Mouse (Mus musculus): ENCODE measurements around the gene Epx. TPM values are rescaled to one million over a fixed set of nuclear protein-coding genes. Genes with fewer than 3 reads are reported as not detected.

The Epx gene
- polyA plus RNA-seq (2016; fragmentation: Nextera tagmentation; extraction: Ambion mirVana) = 0.14 and 0.20 TPM in 2 replicates

GRCm38 (mm10) chr11:87875436-87875835 is at the start of gene Epx:
Gene Epx, minus strand, starts transcription at chr11:87875536.
- Histone ChIP-seq H3K9ac (no peak within 1 kb of the TSS), H3K36me3 (replicated peaks) (no peaks in the 10 kb centered on the region), H3K4me1 (no peaks in the 10 kb centered on the region), H3K9me3 (no peaks in the 10 kb centered on the region), H3K27ac (no peak within 1 kb of the TSS), H3K4me3 (replicated peaks) (no peak within 1 kb of the TSS), H3K4me2 (no peak within 1 kb of the TSS), H3K27me3 (no peaks in the 10 kb centered on the region)
- no peak for ATAC-seq (ENCODE audit: low FRiP score)
- WGBS = 88% methylated on average over 6 of the region's 6 CpGs

GRCm38 (mm10) chr11:87920966-87921365 is 45.6 kb upstream of the Epx start, which contains the start of gene Olfr464:
Gene Olfr464, minus strand, starts transcription at chr11:87920967.
- 31% methylated on average over 5 of the region's 5 CpGs for WGBS
- Histone ChIP-seq H3K9me3 (no peaks in the 10 kb centered on the region), H3K27me3 (0 out of 2 replicates have a peak, but pooled peaks cover 4% of the 10 kb centered on the region), H3K27ac (no peak within 1 kb of the TSS), H3K36me3 (replicated peaks) (no peaks in the 10 kb centered on the region), H3K4me2 (no peak within 1 kb of the TSS), H3K9ac (no peak within 1 kb of the TSS), H3K4me1 (no peaks in the 10 kb centered on the region), H3K4me3 (replicated peaks) (no peak within 1 kb of the TSS)
- no peak for ATAC-seq (ENCODE audit: low FRiP score)

GRCm38 (mm10) chr11:87920301-87920700 is 45.0 kb upstream of the Epx start:
- Histone ChIP-seq H3K4me3 (replicated peaks) (no peak overlapping the region), H3K27me3 (0 out of 2 replicates have a peak, but pooled peaks cover 4% of the 10 kb centered on the region), H3K4me2 (no peak overlapping the region), H3K9ac (no peak overlapping the region), H3K36me3 (replicated peaks) (no peaks in the 10 kb centered on the region), H3K4me1 (no peaks in the 10 kb centered on the region), H3K27ac (no peak overlapping the region), H3K9me3 (no peaks in the 10 kb centered on the region)
- ATAC-seq (ENCODE audit: low FRiP score) = no peak
- WGBS = 70% methylated on average over 2 of the region's 2 CpGs

- ATAC-seq (ENCODE audit: low FRiP score) = no peak
- 95% methylated on average over 1 of the region's 1 CpGs for WGBS
- H3K4me1 ChIP-seq = no peaks in the 10 kb centered on the region
- no peaks in the 10 kb centered on the region for H3K9me3 ChIP-seq
- H3K4me3 ChIP-seq (replicated peaks) = no peak overlapping the region
- H3K9ac ChIP-seq = no peak overlapping the region
- no peaks in the 10 kb centered on the region for H3K36me3 ChIP-seq (replicated peaks)
- H3K27me3 ChIP-seq = 0 out of 2 replicates have a peak, but pooled peaks cover 4% of the 10 kb centered on the region
- no peak overlapping the region for H3K27ac ChIP-seq
- no peak overlapping the region for H3K4me2 ChIP-seq
These were observed 40.7 kb upstream of the Epx start for GRCm38 (mm10) chr11:87916005-87916404.

GRCm38 (mm10) chr11:87904331-87904730 is 29.0 kb upstream of the Epx start:
- Histone ChIP-seq H3K27me3 (no peaks in the 10 kb centered on the region), H3K9me3 (no peaks in the 10 kb centered on the region), H3K4me3 (replicated peaks) (no peak overlapping the region), H3K36me3 (replicated peaks) (no peaks in the 10 kb centered on the region), H3K4me1 (no peaks in the 10 kb centered on the region), H3K27ac (no peak overlapping the region), H3K9ac (no peak overlapping the region), H3K4me2 (no peak overlapping the region)
- WGBS = 76% methylated on average over 3 of the region's 3 CpGs
- ATAC-seq (ENCODE audit: low FRiP score) = no peak

GRCm38 (mm10) chr11:87897287-87897686 is 22.0 kb upstream of the Epx start, which contains the start of gene Olfr463:
Gene Olfr463, minus strand, starts transcription at chr11:87897387.
- H3K4me2 ChIP-seq = no peak within 1 kb of the TSS
- ATAC-seq (ENCODE audit: low FRiP score) = no peak
- H3K9me3 ChIP-seq = no peaks in the 10 kb centered on the region
- H3K27ac ChIP-seq = no peak within 1 kb of the TSS
- no peaks in the 10 kb centered on the region for H3K36me3 ChIP-seq (replicated peaks)
- no peak within 1 kb of the TSS for H3K9ac ChIP-seq
- no peak within 1 kb of the TSS for H3K4me3 ChIP-seq (replicated peaks)
- no peaks in the 10 kb centered on the region for H3K4me1 ChIP-seq
- peaks cover 4% of the 10 kb centered on the region; the same call in 1 of the 2 replicates for H3K27me3 ChIP-seq

GRCm38 (mm10) chr11:87892168-87892567 is 16.8 kb upstream of the Epx start, which contains the start of gene Olfr462:
Gene Olfr462, minus strand, starts transcription at chr11:87892268.
- no peaks in the 10 kb centered on the region for H3K27me3 ChIP-seq
- ATAC-seq (ENCODE audit: low FRiP score) = no peak
- no peaks in the 10 kb centered on the region for H3K4me1 ChIP-seq
- H3K4me2 ChIP-seq = no peak within 1 kb of the TSS
- no peak within 1 kb of the TSS for H3K9ac ChIP-seq
- no peak within 1 kb of the TSS for H3K27ac ChIP-seq
- H3K9me3 ChIP-seq = no peaks in the 10 kb centered on the region
- H3K4me3 ChIP-seq (replicated peaks) = no peak within 1 kb of the TSS
- no peaks in the 10 kb centered on the region for H3K36me3 ChIP-seq (replicated peaks)
- WGBS = 92% methylated on average over 6 of the region's 6 CpGs

- no peak overlapping the region for H3K9ac ChIP-seq
- no peak overlapping the region for H3K4me3 ChIP-seq (replicated peaks)
- H3K27ac ChIP-seq = no peak overlapping the region
- H3K9me3 ChIP-seq = no peaks in the 10 kb centered on the region
- H3K4me1 ChIP-seq = no peaks in the 10 kb centered on the region
- H3K4me2 ChIP-seq = no peak overlapping the region
- ATAC-seq (ENCODE audit: low FRiP score) = no peak
- H3K27me3 ChIP-seq = no peaks in the 10 kb centered on the region
- WGBS = 86% methylated on average over 5 of the region's 5 CpGs
- H3K36me3 ChIP-seq (replicated peaks) = no peaks in the 10 kb centered on the region
These were observed 9.5 kb upstream of the Epx start for GRCm38 (mm10) chr11:87884856-87885255.

- Histone ChIP-seq H3K9me3 (no peaks in the 10 kb centered on the region), H3K9ac (no peak overlapping the region), H3K4me2 (no peak overlapping the region), H3K27ac (no peak overlapping the region), H3K27me3 (no peaks in the 10 kb centered on the region), H3K36me3 (replicated peaks) (no peaks in the 10 kb centered on the region), H3K4me3 (replicated peaks) (no peak overlapping the region), H3K4me1 (no peaks in the 10 kb centered on the region)
- no peak for ATAC-seq (ENCODE audit: low FRiP score)
- 48% methylated on average over 5 of the region's 5 CpGs for WGBS
These were observed 8.2 kb upstream of the Epx start for GRCm38 (mm10) chr11:87883493-87883892.

- Histone ChIP-seq H3K27me3 (no peaks in the 10 kb centered on the region), H3K9me3 (no peaks in the 10 kb centered on the region), H3K4me2 (no peak overlapping the region), H3K27ac (no peak overlapping the region), H3K9ac (no peak overlapping the region), H3K4me3 (replicated peaks) (no peak overlapping the region), H3K4me1 (no peaks in the 10 kb centered on the region), H3K36me3 (replicated peaks) (no peaks in the 10 kb centered on the region)
- WGBS = 84% methylated on average over 4 of the region's 4 CpGs
- ATAC-seq (ENCODE audit: low FRiP score) = no peak
These were observed 6.4 kb upstream of the Epx start for GRCm38 (mm10) chr11:87881714-87882113.

- no peaks in the 10 kb centered on the region for H3K9me3 ChIP-seq
- no peak overlapping the region for H3K4me3 ChIP-seq (replicated peaks)
- H3K4me1 ChIP-seq = no peaks in the 10 kb centered on the region
- no peak overlapping the region for H3K9ac ChIP-seq
- no peak for ATAC-seq (ENCODE audit: low FRiP score)
- no peaks in the 10 kb centered on the region for H3K36me3 ChIP-seq (replicated peaks)
- 65% methylated on average over 9 of the region's 9 CpGs for WGBS
- no peak overlapping the region for H3K4me2 ChIP-seq
- H3K27ac ChIP-seq = no peak overlapping the region
- H3K27me3 ChIP-seq = no peaks in the 10 kb centered on the region
These were observed 4.5 kb upstream of the Epx start for GRCm38 (mm10) chr11:87879826-87880225.

GRCm38 (mm10) chr11:87871766-87872165 is 3.6 kb downstream of the Epx start:
- H3K27ac ChIP-seq = no peak overlapping the region
- no peaks in the 10 kb centered on the region for H3K27me3 ChIP-seq
- H3K4me3 ChIP-seq (replicated peaks) = no peak overlapping the region
- ATAC-seq (ENCODE audit: low FRiP score) = no peak
- H3K9me3 ChIP-seq = no peaks in the 10 kb centered on the region
- no peaks in the 10 kb centered on the region for H3K4me1 ChIP-seq
- H3K4me2 ChIP-seq = no peak overlapping the region
- 54% methylated on average over 8 of the region's 8 CpGs for WGBS
- no peaks in the 10 kb centered on the region for H3K36me3 ChIP-seq (replicated peaks)
- no peak overlapping the region for H3K9ac ChIP-seq

- Histone ChIP-seq H3K27me3 (no peaks in the 10 kb centered on the region), H3K9ac (no peak overlapping the region), H3K4me2 (no peak overlapping the region), H3K27ac (no peak overlapping the region), H3K4me1 (no peaks in the 10 kb centered on the region), H3K9me3 (no peaks in the 10 kb centered on the region), H3K36me3 (replicated peaks) (no peaks in the 10 kb centered on the region), H3K4me3 (replicated peaks) (no peak overlapping the region)
- ATAC-seq (ENCODE audit: low FRiP score) = no peak
- 86% methylated on average over 2 of the region's 2 CpGs for WGBS
These were observed 5.2 kb downstream of the Epx start for GRCm38 (mm10) chr11:87870096-87870495.

Data from forebrain, embryonic 12.5 days (tissue).